Mouse (Mus musculus): ENCODE results near the gene Mtmr4.

Gene Mtmr4

GRCm38 (mm10) chr11:87591526-87592353 lies at the start of gene Mtmr4:
Mtmr4 (plus strand) TSS chr11:87592162.
- peak; percentile 100 for DNase-seq (ENCODE audit: low read depth, low spot score)

GRCm38 (mm10) chr11:87542285-87542684 lies 49.7 kb upstream of the Mtmr4 start:
- DNase-seq (ENCODE audit: low read depth, low spot score): no peak

- no peak for DNase-seq (ENCODE audit: low read depth, low spot score)
Observed at GRCm38 (mm10) chr11:87542906-87543305, 49.1 kb upstream of the Mtmr4 start.

GRCm38 (mm10) chr11:87553342-87553741 lies 38.6 kb upstream of the Mtmr4 start:
- no peak for DNase-seq (ENCODE audit: low read depth, low spot score)

GRCm38 (mm10) chr11:87554386-87554785 lies 37.6 kb upstream of the Mtmr4 start:
- no peak for DNase-seq (ENCODE audit: low read depth, low spot score)

- no peak for DNase-seq (ENCODE audit: low read depth, low spot score)
Observed at GRCm38 (mm10) chr11:87555106-87555703, 36.8 kb upstream of the Mtmr4 start.

GRCm38 (mm10) chr11:87561208-87561607 lies 30.8 kb upstream of the Mtmr4 start:
- no peak for DNase-seq (ENCODE audit: low read depth, low spot score)

- DNase-seq (ENCODE audit: low read depth, low spot score): no peak
Observed at GRCm38 (mm10) chr11:87566501-87566900, 25.5 kb upstream of the Mtmr4 start, which contains the start of gene Gm11492. Gm11492 (plus strand) TSS chr11:87566653.

- DNase-seq (ENCODE audit: low read depth, low spot score): no peak
Observed at GRCm38 (mm10) chr11:87568255-87568953, 23.6 kb upstream of the Mtmr4 start, which contains the start of gene Sept4. Sept4 (plus strand) TSS chr11:87568903.

GRCm38 (mm10) chr11:87570743-87571142 lies 21.2 kb upstream of the Mtmr4 start:
- no peak for DNase-seq (ENCODE audit: low read depth, low spot score)

GRCm38 (mm10) chr11:87571361-87571950 lies 20.5 kb upstream of the Mtmr4 start:
- DNase-seq (ENCODE audit: low read depth, low spot score): no peak

GRCm38 (mm10) chr11:87573751-87574150 lies 18.2 kb upstream of the Mtmr4 start:
- DNase-seq (ENCODE audit: low read depth, low spot score): no peak

- DNase-seq (ENCODE audit: low read depth, low spot score): no peak
Observed at GRCm38 (mm10) chr11:87574520-87575180, 17.3 kb upstream of the Mtmr4 start.

- DNase-seq (ENCODE audit: low read depth, low spot score): no peak
Observed at GRCm38 (mm10) chr11:87577601-87578248, 14.2 kb upstream of the Mtmr4 start.

GRCm38 (mm10) chr11:87578249-87578962 lies 13.6 kb upstream of the Mtmr4 start:
- no peak for DNase-seq (ENCODE audit: low read depth, low spot score)

GRCm38 (mm10) chr11:87578963-87579601 lies 12.9 kb upstream of the Mtmr4 start:
- DNase-seq (ENCODE audit: low read depth, low spot score): no peak

- no peak for DNase-seq (ENCODE audit: low read depth, low spot score)
Observed at GRCm38 (mm10) chr11:87579713-87580112, 12.2 kb upstream of the Mtmr4 start.

GRCm38 (mm10) chr11:87580543-87581085 lies 11.3 kb upstream of the Mtmr4 start:
- no peak for DNase-seq (ENCODE audit: low read depth, low spot score)

GRCm38 (mm10) chr11:87581161-87581865 lies 10.6 kb upstream of the Mtmr4 start:
- no peak for DNase-seq (ENCODE audit: low read depth, low spot score)
